Mouse (Mus musculus) stomach, postnatal 0 days (tissue): Measurements from ENCODE around the gene Gk5.

Experiments
- CTCF ChIP-seq: IDR thresholded peaks from 2 replicates; pipeline ENCODE4 v1.5.1; 2016; ENCODE audit warnings: antibody characterized with exemption, low read depth, mild to moderate bottlenecking, moderate library complexity
- EP300 ChIP-seq: optimal IDR thresholded peaks from 2 replicates; pipeline ENCODE3; 2016; ENCODE audit warnings: antibody characterized with exemption

- TF ChIP-seq CTCF (no peak), EP300 (no peak)
These were observed 15.8 kb downstream of the Gk5 start for GRCm38 (mm10) chr9:96134916-96135315.
